Mouse (Mus musculus): ENCODE results near the gene Gsg1l. TPM values are rescaled to one million over a fixed set of nuclear protein-coding genes. Genes with fewer than 3 reads are reported as not detected.

Gsg1l gene
- polyA plus RNA-seq, 1 experiment = 5.6 TPM

DNA sequence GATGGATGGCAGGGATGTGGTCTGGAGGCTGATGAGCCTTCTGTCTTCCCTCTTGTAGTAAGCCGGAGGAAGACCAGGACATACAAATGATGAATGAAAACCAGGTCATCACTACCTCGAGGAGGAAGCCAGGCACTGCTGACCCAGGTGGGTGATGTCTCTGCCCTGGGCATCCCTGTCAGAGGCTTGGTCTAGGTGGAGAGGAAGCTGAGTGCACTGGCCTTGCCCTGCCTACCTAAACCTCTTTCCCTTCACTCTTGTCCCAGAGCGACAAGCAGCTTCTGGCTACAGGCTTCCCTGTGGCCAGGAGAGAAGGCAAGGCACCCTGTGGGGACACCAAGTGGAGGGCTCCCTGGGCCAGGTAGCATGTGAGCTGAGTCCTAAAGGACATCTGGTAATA is 209.3 kb downstream of the Gsg1l start:
- Histone ChIP-seq H3K4me3 (replicated peaks; ENCODE audit: extremely low read depth, low read depth, low read length) (no peak overlapping the region), H3K4me1 (ENCODE audit: control insufficient read depth, insufficient read depth, low read length) (no peaks in the 10 kb centered on the region)
- DNase-seq = no peak
- 75% methylated on average over 3 of the region's 3 CpGs for WGBS
- TF ChIP-seq POLR2A (IDR thresholded peaks at IDR 0.05; ENCODE audit: borderline replicate concordance, extremely low read depth, low read depth, low read length) = no peak
- TF ChIP-seq CTCF (IDR thresholded peaks at IDR 0.05; ENCODE audit: insufficient read depth, low read length) = no peak

- H3K4me1 ChIP-seq (ENCODE audit: control insufficient read depth, insufficient read depth, low read length) = no peaks in the 10 kb centered on the region
- H3K4me3 ChIP-seq (replicated peaks; ENCODE audit: extremely low read depth, low read depth, low read length) = no peak overlapping the region
- TF ChIP-seq CTCF (IDR thresholded peaks at IDR 0.05; ENCODE audit: insufficient read depth, low read length) = no peak
- TF ChIP-seq POLR2A (IDR thresholded peaks at IDR 0.05; ENCODE audit: borderline replicate concordance, extremely low read depth, low read depth, low read length) = no peak
- DNase-seq = no peak
- 69% methylated on average over 6 of the region's 6 CpGs for WGBS
Observed at GRCm38 (mm10) chr7:125872202-125872580, 210.0 kb downstream of the Gsg1l start.

DNA sequence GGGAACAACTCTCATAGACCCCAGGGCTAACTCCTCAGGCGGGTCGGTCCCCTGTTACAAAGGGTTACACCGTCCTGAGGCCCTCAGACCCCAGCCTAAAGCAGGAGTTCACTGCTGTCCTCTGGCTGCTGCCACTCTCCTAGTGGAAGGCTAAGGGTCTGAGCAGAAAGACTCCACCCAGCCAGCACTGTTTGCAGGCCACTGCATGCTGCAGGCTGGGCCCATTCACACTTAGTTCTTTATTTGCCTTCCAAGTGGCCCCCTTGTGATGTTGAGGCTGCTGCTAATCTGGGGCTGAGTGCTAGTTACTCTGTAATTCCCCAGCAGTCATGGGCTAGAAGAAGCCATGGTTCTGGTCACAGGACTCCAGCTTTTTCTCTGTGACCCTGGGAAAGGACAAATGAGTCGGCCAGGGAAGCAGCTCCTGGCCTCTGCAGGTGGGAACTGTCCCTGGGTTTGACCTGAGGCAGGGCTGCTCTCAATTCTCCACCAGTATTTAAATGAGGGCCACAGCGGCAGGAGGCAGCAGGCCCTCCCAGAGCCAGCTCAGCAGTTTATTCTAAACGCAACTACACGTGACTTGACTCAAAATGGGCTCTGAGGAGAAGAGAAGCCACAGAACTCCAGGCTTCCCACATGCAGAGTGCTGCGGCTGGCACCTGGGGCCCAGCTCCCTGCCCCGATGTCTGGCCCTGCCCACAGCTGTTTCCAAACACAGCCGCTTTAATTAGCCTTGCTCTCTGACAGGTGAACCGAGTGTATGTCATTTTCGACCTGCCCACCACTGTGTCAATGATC is 210.6 kb downstream of the Gsg1l start:
- H3K4me1 ChIP-seq (ENCODE audit: control insufficient read depth, insufficient read depth, low read length) = no peaks in the 10 kb centered on the region
- 60% methylated on average over 12 of the region's 12 CpGs for WGBS
- TF ChIP-seq CTCF (IDR thresholded peaks at IDR 0.05; ENCODE audit: insufficient read depth, low read length) = no peak
- TF ChIP-seq POLR2A (IDR thresholded peaks at IDR 0.05; ENCODE audit: borderline replicate concordance, extremely low read depth, low read depth, low read length) = no peak
- no peak for DNase-seq
- no peak overlapping the region for H3K4me3 ChIP-seq (replicated peaks; ENCODE audit: extremely low read depth, low read depth, low read length)

DNA sequence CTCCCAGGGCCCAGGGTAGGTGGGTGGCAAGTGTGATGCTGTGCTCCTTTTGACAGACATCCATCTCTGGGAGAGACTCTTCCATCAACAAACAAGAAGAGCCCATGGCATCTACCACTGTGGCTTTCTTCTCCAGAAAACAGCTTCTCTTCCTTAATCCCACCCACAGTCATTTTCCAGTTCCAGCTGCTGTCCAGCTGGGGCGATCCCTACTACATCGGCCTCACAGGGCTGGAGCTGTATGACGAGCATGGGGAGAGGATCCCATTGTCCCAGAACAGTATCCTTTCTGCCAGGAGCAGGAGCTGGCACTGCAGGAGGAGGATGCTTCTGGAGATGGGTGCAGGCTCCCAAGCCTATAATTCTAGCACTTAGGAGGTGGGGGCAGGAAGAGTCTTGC is 213.6 kb downstream of the Gsg1l start:
- 87% methylated on average over 3 of the region's 3 CpGs for WGBS
- TF ChIP-seq POLR2A (IDR thresholded peaks at IDR 0.05; ENCODE audit: borderline replicate concordance, extremely low read depth, low read depth, low read length) (no peak), CTCF (IDR thresholded peaks at IDR 0.05; ENCODE audit: insufficient read depth, low read length) (no peak)
- DNase-seq = no peak
- H3K4me3 ChIP-seq (replicated peaks; ENCODE audit: extremely low read depth, low read depth, low read length) = no peak overlapping the region
- H3K4me1 ChIP-seq (ENCODE audit: control insufficient read depth, insufficient read depth, low read length) = no peaks in the 10 kb centered on the region

GRCm38 (mm10) chr7:125865234-125865633 is 217.0 kb downstream of the Gsg1l start:
- no peak overlapping the region for H3K4me3 ChIP-seq (replicated peaks; ENCODE audit: extremely low read depth, low read depth, low read length)
- H3K4me1 ChIP-seq (ENCODE audit: control insufficient read depth, insufficient read depth, low read length) = no peaks in the 10 kb centered on the region
- no peak for TF ChIP-seq CTCF (IDR thresholded peaks at IDR 0.05; ENCODE audit: insufficient read depth, low read length)
- no peak for TF ChIP-seq POLR2A (IDR thresholded peaks at IDR 0.05; ENCODE audit: borderline replicate concordance, extremely low read depth, low read depth, low read length)
- WGBS = 74% methylated on average over 11 of the region's 11 CpGs
- DNase-seq = no peak

DNA sequence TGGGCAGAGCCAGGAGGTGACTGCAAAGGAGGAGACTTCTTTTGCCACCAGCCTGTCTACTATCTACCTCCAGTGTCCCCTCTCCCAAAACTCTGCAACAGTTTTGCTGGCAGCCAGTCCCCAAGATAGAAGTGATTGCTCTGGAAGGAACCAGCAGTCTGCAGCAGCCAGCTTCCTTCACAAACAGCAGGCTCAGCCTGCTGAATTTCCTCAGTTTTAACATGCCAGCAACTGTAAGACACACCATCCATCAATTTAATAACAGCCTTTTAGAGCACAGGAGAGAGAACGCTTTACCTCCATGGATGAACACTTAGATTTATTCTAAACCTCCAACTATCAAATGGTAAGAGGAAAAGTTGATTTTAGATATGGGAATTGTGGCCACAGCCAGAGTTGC is 218.2 kb downstream of the Gsg1l start:
- H3K4me1 ChIP-seq (ENCODE audit: control insufficient read depth, insufficient read depth, low read length) = no peaks in the 10 kb centered on the region
- H3K4me3 ChIP-seq (replicated peaks; ENCODE audit: extremely low read depth, low read depth, low read length) = no peak overlapping the region
- WGBS = 77% methylated on average over 1 of the region's 1 CpGs
- TF ChIP-seq CTCF (IDR thresholded peaks at IDR 0.05; ENCODE audit: insufficient read depth, low read length) = no peak
- no peak for DNase-seq

- no peak for DNase-seq
- Histone ChIP-seq H3K4me1 (ENCODE audit: control insufficient read depth, insufficient read depth, low read length) (no peaks in the 10 kb centered on the region), H3K4me3 (replicated peaks; ENCODE audit: extremely low read depth, low read depth, low read length) (no peak overlapping the region)
- TF ChIP-seq CTCF (IDR thresholded peaks at IDR 0.05; ENCODE audit: insufficient read depth, low read length) (no peak), POLR2A (IDR thresholded peaks at IDR 0.05; ENCODE audit: borderline replicate concordance, extremely low read depth, low read depth, low read length) (no peak)
- WGBS = 93% methylated on average over 9 of the region's 9 CpGs
Observed at GRCm38 (mm10) chr7:125860421-125860820, 221.8 kb downstream of the Gsg1l start.

DNA sequence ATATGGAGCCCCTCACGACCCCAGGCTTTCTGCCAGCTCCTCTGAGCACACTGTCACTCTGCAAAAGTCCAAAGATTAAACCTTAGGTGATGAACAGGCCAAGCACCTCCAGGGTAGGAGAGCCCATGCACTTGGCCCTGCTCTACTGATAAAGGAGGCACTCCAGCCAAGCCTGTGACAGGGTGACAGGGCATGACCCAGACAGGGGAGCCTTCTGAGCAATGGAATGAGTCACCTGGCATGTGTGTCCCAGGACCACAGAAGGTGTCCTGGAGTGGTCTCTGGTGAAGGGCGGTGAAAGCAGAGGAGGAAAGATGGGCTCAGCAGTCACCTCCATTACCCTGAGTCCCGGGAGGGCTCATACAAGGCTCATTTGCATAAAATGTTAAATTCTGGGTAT is 222.6 kb downstream of the Gsg1l start:
- Histone ChIP-seq H3K4me1 (ENCODE audit: control insufficient read depth, insufficient read depth, low read length) (no peaks in the 10 kb centered on the region), H3K4me3 (replicated peaks; ENCODE audit: extremely low read depth, low read depth, low read length) (no peak overlapping the region)
- no peak for DNase-seq
- WGBS = 69% methylated on average over 3 of the region's 3 CpGs
- no peak for TF ChIP-seq CTCF (IDR thresholded peaks at IDR 0.05; ENCODE audit: insufficient read depth, low read length)
- no peak for TF ChIP-seq POLR2A (IDR thresholded peaks at IDR 0.05; ENCODE audit: borderline replicate concordance, extremely low read depth, low read depth, low read length)

- 90% methylated on average over 2 of the region's 2 CpGs for WGBS
- DNase-seq = no peak
- H3K4me3 ChIP-seq (replicated peaks; ENCODE audit: extremely low read depth, low read depth, low read length) = no peak overlapping the region
- no peak for TF ChIP-seq POLR2A (IDR thresholded peaks at IDR 0.05; ENCODE audit: borderline replicate concordance, extremely low read depth, low read depth, low read length)
- no peak for TF ChIP-seq CTCF (IDR thresholded peaks at IDR 0.05; ENCODE audit: insufficient read depth, low read length)
- H3K4me1 ChIP-seq (ENCODE audit: control insufficient read depth, insufficient read depth, low read length) = peaks cover 3% of the 10 kb centered on the region; the same call in 1 of the 2 replicates
Observed at GRCm38 (mm10) chr7:125847528-125847866, 234.7 kb downstream of the Gsg1l start.

GRCm38 (mm10) chr7:125846866-125847527 is 235.2 kb downstream of the Gsg1l start:
- no peak for DNase-seq
- Histone ChIP-seq H3K4me1 (ENCODE audit: control insufficient read depth, insufficient read depth, low read length) (peaks cover 3% of the 10 kb centered on the region; the same call in 1 of the 2 replicates), H3K4me3 (replicated peaks; ENCODE audit: extremely low read depth, low read depth, low read length) (no peak overlapping the region)
- TF ChIP-seq CTCF (IDR thresholded peaks at IDR 0.05; ENCODE audit: insufficient read depth, low read length) (no peak), POLR2A (IDR thresholded peaks at IDR 0.05; ENCODE audit: borderline replicate concordance, extremely low read depth, low read depth, low read length) (no peak)
- 66% methylated on average over 8 of the region's 8 CpGs for WGBS
